Mouse (Mus musculus) C2C12 (cell line): Measurements from ENCODE around the gene Lrba.

Experiments used
- CEBPB ChIP-seq: IDR thresholded peaks from one replicate; pipeline ENCODE4 v1.6.1; 2011; ENCODE audit warnings: low read depth, mild to moderate bottlenecking, control low read depth, moderate library complexity
- CTCF ChIP-seq: IDR thresholded peaks from one replicate; pipeline ENCODE4 v1.5.1; 2011; ENCODE audit not compliant: control insufficient read depth, insufficient read depth, insufficient read length
- USF1 ChIP-seq: IDR thresholded peaks from one replicate; pipeline ENCODE4 v1.6.1; 2011; ENCODE audit warnings: low read depth, mild to moderate bottlenecking, control low read depth, moderate library complexity

GRCm38 (mm10) chr3:86572519-86573244 is 348.2 kb downstream of the Lrba start:
- TF ChIP-seq CTCF: no peak
- TF ChIP-seq USF1: no peak
- no peak for TF ChIP-seq CEBPB
